Mouse (Mus musculus) lung, postnatal 0 days (tissue): ENCODE results near the gene Gramd4.

Experiments
- CTCF ChIP-seq: IDR thresholded peaks from 2 replicates; pipeline ENCODE4 v1.5.1; 2016; ENCODE audit warnings: antibody characterized with exemption, mild to moderate bottlenecking
- EP300 ChIP-seq: IDR thresholded peaks from 2 replicates; pipeline ENCODE4 v1.6.1; 2016; ENCODE audit warnings: antibody characterized with exemption, mild to moderate bottlenecking, control low read depth

- TF ChIP-seq CTCF (no peak), EP300 (no peak)
These were observed 99.0 kb downstream of the Gramd4 start for GRCm38 (mm10) chr15:86156492-86156891.
